Mouse (Mus musculus) layer of hippocampus, adult 8-10 months (tissue): ENCODE data around the gene Vwc2l. TPM values are rescaled to one million over a fixed set of nuclear protein-coding genes. Genes with fewer than 3 reads are reported as not detected.

Experiments used
- DNase-seq, 2 experiments: peaks; one replicate each; pipeline ENCODE4 v3.0.0; 2022; ENCODE audit warnings: low spot score in 2 of 2
- total RNA-seq, 4 experiments: library from RNA; stranded (reverse); gene quantifications; 2 replicates each; pipeline ENCODE4 v1.2.4; 2022

Gene Vwc2l
- 10 to 100 TPM in 3 of 4 experiments, 1 to 10 TPM in 1; 9.1 to 13.5 (median 11.2) TPM for total RNA-seq

GRCm38 (mm10) chr1:70725655-70726066 is at the start of gene Vwc2l:
TSS of gene Vwc2l (plus strand) at chr1:70725715.
- peak; percentile 10 to 32 for DNase-seq

GRCm38 (mm10) chr1:70692529-70692928 is 33.0 kb upstream of the Vwc2l start:
- no peak for DNase-seq

GRCm38 (mm10) chr1:70700270-70700669 is 25.2 kb upstream of the Vwc2l start:
- peak; percentile 13 to 44 for DNase-seq

GRCm38 (mm10) chr1:70703934-70704333 is 21.6 kb upstream of the Vwc2l start:
- no peak for DNase-seq

GRCm38 (mm10) chr1:70705821-70706220 is 19.7 kb upstream of the Vwc2l start:
- no peak for DNase-seq

DNA sequence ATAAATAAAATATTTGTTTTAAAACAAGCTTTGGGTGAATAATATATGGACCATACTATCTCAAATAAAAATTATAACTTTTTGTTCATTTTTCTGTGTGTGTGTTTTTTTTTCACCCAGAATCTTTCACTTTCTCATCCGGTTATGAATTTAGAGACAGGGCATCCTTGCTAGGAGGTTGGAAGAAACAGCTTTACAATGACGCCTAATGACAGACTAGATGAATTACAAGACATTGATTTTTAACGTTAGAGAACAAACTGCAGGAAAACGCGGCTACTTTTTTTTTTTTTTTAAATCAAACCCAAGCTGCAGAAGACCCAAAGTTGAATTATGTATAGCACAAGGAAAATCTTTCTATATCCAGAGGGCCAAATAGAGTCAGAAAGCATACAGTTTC is 470 bp upstream of the Vwc2l start:
- DNase-seq, result no peak

DNA sequence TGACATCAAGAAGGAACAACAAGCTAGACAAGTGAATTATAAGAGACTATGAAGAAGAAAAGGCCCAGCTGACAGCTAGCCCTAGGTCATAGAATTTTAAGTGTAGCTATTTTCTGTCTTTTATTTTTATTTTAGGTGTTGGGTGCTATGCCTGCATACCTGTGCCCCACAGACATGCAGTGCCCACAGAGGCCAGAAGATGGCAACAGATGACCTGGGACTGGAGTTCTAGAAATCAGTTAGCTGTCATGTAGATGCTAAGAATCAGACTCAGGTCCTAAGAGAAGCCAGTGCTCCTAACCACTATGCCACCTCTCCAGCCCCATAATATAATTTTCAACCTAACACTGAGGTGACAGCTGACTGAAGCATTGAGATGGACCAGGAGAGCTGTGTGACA is 61.6 kb downstream of the Vwc2l start:
- DNase-seq, result no peak

- DNase-seq, result no peak
These were observed 66.1 kb downstream of the Vwc2l start for GRCm38 (mm10) chr1:70791636-70792035.

- DNase-seq, result no peak
These were observed 69.6 kb downstream of the Vwc2l start for GRCm38 (mm10) chr1:70795094-70795493.

GRCm38 (mm10) chr1:70803401-70803800 is 77.9 kb downstream of the Vwc2l start:
- DNase-seq, result no peak

GRCm38 (mm10) chr1:70823111-70823510 is 97.6 kb downstream of the Vwc2l start:
- no peak for DNase-seq

DNA sequence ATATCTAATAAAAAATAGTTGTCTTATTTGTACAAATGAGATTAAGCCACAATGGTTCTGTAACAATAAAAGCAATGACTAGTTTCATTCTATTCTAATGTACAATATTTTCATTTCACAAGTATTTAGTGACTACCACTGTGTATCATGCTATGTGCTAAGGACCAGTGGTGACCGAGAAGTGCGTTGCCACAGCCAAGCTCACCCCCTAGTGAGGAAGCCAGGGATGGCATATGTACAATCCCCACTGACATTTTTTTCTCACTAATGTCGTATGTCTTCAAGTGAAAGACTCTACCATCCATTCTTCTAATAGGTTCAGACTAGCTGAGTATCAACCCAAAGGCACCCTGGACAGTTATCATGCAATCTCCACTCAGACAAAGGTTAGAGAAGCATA is 107.7 kb downstream of the Vwc2l start:
- no peak for DNase-seq

- no peak for DNase-seq
These were observed 116.7 kb downstream of the Vwc2l start for GRCm38 (mm10) chr1:70842222-70842621.

- DNase-seq, result no peak
These were observed 119.8 kb downstream of the Vwc2l start for GRCm38 (mm10) chr1:70845276-70845675.

DNA sequence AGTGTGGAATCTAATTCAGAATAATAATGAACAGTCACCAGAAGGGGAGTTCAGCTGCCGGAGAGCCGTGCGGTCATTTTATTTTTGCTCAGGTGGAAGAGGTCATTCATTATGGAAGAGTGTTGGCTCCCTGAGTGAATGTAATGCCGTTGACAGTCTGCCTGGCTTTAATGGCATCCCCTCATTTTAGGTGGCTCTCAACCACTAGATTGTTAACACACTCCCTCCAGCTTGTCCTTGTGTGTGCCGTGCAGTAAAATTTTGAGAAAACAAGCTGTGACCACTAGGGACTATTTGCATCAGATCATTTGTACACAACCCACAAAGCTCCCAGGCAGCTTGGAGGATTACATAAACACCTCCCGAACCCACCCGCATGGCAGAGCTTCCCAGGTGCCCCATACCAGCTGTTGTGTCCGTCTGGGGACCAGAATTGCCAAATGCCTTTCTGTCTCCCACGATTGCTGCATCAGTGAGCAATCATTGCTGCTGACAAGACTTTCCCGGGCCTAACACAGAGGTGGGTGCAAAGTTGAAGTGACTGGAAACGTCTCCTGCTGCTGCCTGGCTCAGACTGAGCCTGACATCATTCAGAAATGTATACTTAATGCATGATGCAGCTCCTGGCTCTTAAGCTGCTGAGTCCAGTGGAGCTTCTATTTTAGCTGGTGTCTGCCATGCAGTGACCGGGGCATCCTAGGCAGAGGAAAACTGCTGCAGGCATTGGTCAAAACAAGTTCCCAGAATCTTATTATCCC is 126.3 kb downstream of the Vwc2l start:
- DNase-seq, result peak; percentile 44 to 53

- no peak for DNase-seq
These were observed 127.9 kb downstream of the Vwc2l start for GRCm38 (mm10) chr1:70853446-70853845.

GRCm38 (mm10) chr1:70855912-70856311 is 130.4 kb downstream of the Vwc2l start:
- DNase-seq, result no peak

DNA sequence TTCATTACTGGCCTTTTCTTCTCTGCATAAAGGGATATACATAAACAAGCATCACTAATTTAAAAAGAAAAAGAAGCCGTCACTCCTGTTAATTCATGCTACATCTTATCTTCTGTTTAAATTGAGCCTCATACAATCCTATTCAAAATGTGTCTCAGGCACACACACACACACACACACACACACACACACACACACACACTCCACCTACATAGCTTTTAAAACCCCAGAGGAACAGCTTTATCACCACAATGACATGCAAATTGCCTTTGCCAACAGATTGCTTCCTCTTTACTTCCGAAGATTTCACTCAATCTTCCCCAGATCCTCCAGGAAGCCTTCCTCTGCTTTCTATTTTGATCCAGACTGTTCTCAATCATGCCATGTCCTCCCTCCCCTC is 136.2 kb downstream of the Vwc2l start:
- no peak for DNase-seq

DNA sequence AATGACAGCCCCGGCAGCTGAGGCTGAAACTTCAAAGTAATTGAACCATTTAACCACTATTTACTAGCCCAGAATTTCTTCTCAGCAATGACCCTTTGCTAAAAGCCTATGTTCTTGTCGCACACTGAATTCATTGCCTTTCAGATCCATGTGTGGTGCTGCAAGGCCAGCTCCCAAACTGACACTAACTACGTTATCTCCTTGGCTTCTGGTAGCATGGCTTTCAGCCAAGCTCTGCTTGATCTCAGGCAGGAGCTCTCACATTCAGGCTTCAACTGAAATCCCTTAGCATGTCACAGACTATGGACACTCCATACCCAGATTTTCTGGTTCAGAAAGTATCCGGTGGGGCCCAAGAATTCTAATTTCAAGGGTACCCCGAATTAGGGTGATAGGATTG is 140.6 kb downstream of the Vwc2l start:
- DNase-seq, result no peak

- DNase-seq, result no peak
These were observed 155.0 kb downstream of the Vwc2l start for GRCm38 (mm10) chr1:70880496-70880895.

GRCm38 (mm10) chr1:70881269-70881668 is 155.8 kb downstream of the Vwc2l start:
- no peak for DNase-seq

DNA sequence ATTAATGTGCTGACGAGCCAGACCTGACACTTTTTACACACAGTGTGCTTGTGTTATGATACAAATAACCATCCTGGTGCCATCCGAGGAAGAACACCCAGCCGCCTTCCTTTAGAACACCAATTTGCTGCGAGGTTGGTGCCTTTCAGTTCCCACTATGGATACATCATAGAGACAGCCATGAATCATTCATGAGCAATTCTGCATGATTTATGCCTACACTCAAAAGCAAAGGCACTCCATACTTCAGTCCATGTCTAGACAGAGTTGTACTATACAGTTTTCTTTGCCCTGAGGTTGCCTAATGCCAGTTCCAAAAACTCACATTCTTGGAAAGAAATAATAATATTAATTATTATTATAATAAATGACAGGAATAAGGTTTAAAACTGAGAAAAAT is 158.6 kb downstream of the Vwc2l start:
- no peak for DNase-seq

DNA sequence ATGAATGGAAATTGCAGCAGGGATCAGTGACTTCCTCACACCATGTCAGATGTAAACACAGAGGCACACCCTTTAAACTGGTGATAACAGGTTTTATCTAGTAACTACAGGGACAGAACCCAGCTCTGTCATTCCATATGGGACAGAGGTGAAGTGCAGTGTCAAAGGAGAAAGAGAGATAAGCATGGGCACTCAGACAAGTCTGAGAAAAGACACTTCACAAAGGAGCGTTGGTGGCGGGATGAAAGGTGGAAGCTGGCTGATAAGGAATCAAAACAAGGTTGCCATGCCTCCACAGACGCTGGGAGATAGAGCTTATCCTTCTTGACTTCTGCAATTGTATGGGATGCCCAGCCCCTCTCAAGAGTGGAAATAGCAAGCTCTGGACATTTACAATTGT is 176.8 kb downstream of the Vwc2l start:
- no peak for DNase-seq
